Mouse (Mus musculus) stomach, postnatal 0 days (tissue): ENCODE results near the gene Spi1. TPM values are rescaled to one million over a fixed set of nuclear protein-coding genes. Genes with fewer than 3 reads are reported as not detected.

Experiments used
- ATAC-seq: fragments of 200-750 bp; cut with Nextera tagmentation; 2 replicates; pipeline ENCODE4 v1.8.0; 2017; ENCODE audit not compliant: low FRiP score, low TSS enrichment
- DNase-seq: peaks from one replicate; pipeline ENCODE4 v3.0.0-alpha.2; 2016; ENCODE audit warnings: low spot score
- H3K27ac ChIP-seq: fragments of 300-500 bp; sonication (generic); replicated peaks from 2 replicates; pipeline ENCODE4 v1.5.1; 2014; ENCODE audit warnings: mild to moderate bottlenecking, control low read depth
- H3K27me3 ChIP-seq: fragments of 300-500 bp; sonication (generic); 2 replicates; pipeline ENCODE4 v1.6.1; 2014; ENCODE audit warnings: low read length; ENCODE audit not compliant: control insufficient read depth, insufficient read depth
- H3K36me3 ChIP-seq: fragments of 300-500 bp; sonication (generic); 2 replicates; pipeline ENCODE4 v1.6.1; 2014; ENCODE audit warnings: low read length, mixed read lengths; ENCODE audit not compliant: control insufficient read depth, insufficient read depth
- H3K4me1 ChIP-seq: fragments of 300-500 bp; sonication (generic); replicated peaks from 2 replicates; pipeline ENCODE4 v1.6.1; 2014; ENCODE audit warnings: antibody characterized with exemption; ENCODE audit not compliant: control insufficient read depth, insufficient read depth
- H3K4me2 ChIP-seq: fragments of 300-500 bp; sonication (generic); replicated peaks from 2 replicates; pipeline ENCODE4 v1.6.1; 2014; ENCODE audit warnings: low read depth, mild to moderate bottlenecking, control low read depth, moderate library complexity
- H3K4me3 ChIP-seq: fragments of 300-500 bp; sonication (generic); 2 replicates; pipeline ENCODE4 v1.5.1; 2014; ENCODE audit warnings: low read depth, low read length, control low read depth
- H3K9ac ChIP-seq: fragments of 300-500 bp; sonication (generic); 2 replicates; pipeline ENCODE4 v1.6.1; 2014; ENCODE audit warnings: mild to moderate bottlenecking, low read length, control low read depth, mixed read lengths
- H3K9me3 ChIP-seq: fragments of 300-500 bp; sonication (generic); 2 replicates; pipeline ENCODE4 v1.6.1; 2016; ENCODE audit warnings: low read length; ENCODE audit not compliant: control insufficient read depth
- CTCF ChIP-seq: IDR thresholded peaks from 2 replicates; pipeline ENCODE4 v1.5.1; 2016; ENCODE audit warnings: antibody characterized with exemption, low read depth, mild to moderate bottlenecking, moderate library complexity
- EP300 ChIP-seq: optimal IDR thresholded peaks from 2 replicates; pipeline ENCODE3; 2016; ENCODE audit warnings: antibody characterized with exemption
- WGBS: fragments of 180-500 bp; shearing (Covaris S2); extraction: QIAGEN DNeasy Blood & Tissue Kit; methylation state at CpG from one replicate; pipeline ENCODE4 v1.1.7; 2014; 5-methylcytosine and 5-hydroxymethylcytosine counted together
- polyA plus RNA-seq: library from polyadenylated mRNA; unstranded; fragments of >200 nt; fragmentation: Nextera tagmentation; extraction: Ambion mirVana; gene quantifications from 2 replicates; pipeline ENCODE4 v1.2.1, GENCODE M21; 2015

Gene Spi1
- polyA plus RNA-seq, 1 experiment from 2014 or later: 7.0 TPM

DNA sequence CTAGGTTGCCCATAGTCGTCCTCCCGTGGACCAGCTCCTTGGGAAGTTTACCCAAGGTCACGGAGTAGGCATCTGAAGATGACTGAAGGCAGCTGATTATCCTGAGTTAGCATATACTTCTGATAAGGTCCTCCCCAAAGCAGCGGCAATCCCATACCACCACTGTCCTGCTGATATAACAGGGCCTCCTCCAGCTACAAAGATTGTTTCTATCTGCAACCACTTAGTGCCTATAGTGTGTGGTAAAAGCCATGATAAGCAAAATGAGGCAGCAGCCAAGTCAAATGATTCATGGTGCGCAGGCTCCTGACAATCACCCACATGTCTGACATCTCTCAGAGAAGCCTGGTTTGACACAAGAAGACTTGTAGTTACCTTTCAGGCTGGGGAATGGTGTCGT is 82.8 kb downstream of the Spi1 start:
- Histone ChIP-seq H3K36me3 (0 out of 2 replicates have a peak, but pooled peaks cover 4% of the 10 kb centered on the region), H3K9ac (no peak overlapping the region), H3K4me2 (no peak overlapping the region), H3K27me3 (no peaks in the 10 kb centered on the region), H3K4me1 (no peaks in the 10 kb centered on the region), H3K9me3 (no peaks in the 10 kb centered on the region), H3K4me3 (no peak overlapping the region), H3K27ac (no peak overlapping the region)
- TF ChIP-seq EP300 (no peak), CTCF (no peak)
- no peak for DNase-seq
- no peak for ATAC-seq
- 84% methylated on average over 6 of the region's 6 CpGs for WGBS

Other genes with a start within 250 kb of the Spi1 start
- gene Mtch2, start 235.2 kb upstream of the Spi1 start, polyA plus RNA-seq: 151 and 155 TPM in 2 replicates
- 19.4 and 20.7 TPM in 2 replicates for gene C1qtnf4, start 196.5 kb upstream of the Spi1 start, polyA plus RNA-seq
- 16.4 and 18.4 TPM in 2 replicates for gene Kbtbd4, start 177.7 kb upstream of the Spi1 start, polyA plus RNA-seq
- gene Ndufs3, start 177.6 kb upstream of the Spi1 start, polyA plus RNA-seq: 224 and 230 TPM in 2 replicates
- gene Celf1, start 142.0 kb upstream of the Spi1 start, polyA plus RNA-seq: 31.0 and 33.7 TPM in 2 replicates
- gene Rapsn, start 46.8 kb upstream of the Spi1 start, polyA plus RNA-seq: 1.3 and 1.8 TPM in 2 replicates
- gene Psmc3, start 28.4 kb upstream of the Spi1 start, polyA plus RNA-seq: 203 and 211 TPM in 2 replicates
- 19.1 and 19.4 TPM in 2 replicates for gene Slc39a13, start 12.0 kb upstream of the Spi1 start, polyA plus RNA-seq
- 0.02 and 0.07 TPM in 2 replicates for gene Mybpc3, start 35.8 kb downstream of the Spi1 start, polyA plus RNA-seq
- gene Madd, start 101.4 kb downstream of the Spi1 start, polyA plus RNA-seq: 7.5 and 8.7 TPM in 2 replicates
- 1.8 and 2.2 TPM in 2 replicates for gene Nr1h3, start 120.4 kb downstream of the Spi1 start, polyA plus RNA-seq
- gene Acp2, start 120.5 kb downstream of the Spi1 start, polyA plus RNA-seq: 11.6 and 13.5 TPM in 2 replicates
- gene Ddb2, start 154.6 kb downstream of the Spi1 start, polyA plus RNA-seq: 11.0 and 12.5 TPM in 2 replicates
- 46.2 and 52.2 TPM in 2 replicates for gene Pacsin3, start 173.6 kb downstream of the Spi1 start, polyA plus RNA-seq
- gene Arfgap2, start 182.6 kb downstream of the Spi1 start, polyA plus RNA-seq: 46.7 and 48.1 TPM in 2 replicates